Mouse (Mus musculus) myocyte (in vitro differentiated cells): ENCODE measurements at regions not wholly inside any gene's neighbourhood (a gene's known extent, or its start where the extent isn't known, plus 50 kb on each side); places are given as distances from the start of the nearest gene placed in this dataset.

Experiments used
- POLR2A ChIP-seq: IDR thresholded peaks from one replicate; pipeline ENCODE4 v1.6.1; 2011; ENCODE audit warnings: low read depth, mild to moderate bottlenecking, control low read depth, moderate library complexity; ENCODE audit not compliant: insufficient read length
- TCF3 ChIP-seq: IDR thresholded peaks from one replicate; pipeline ENCODE4 v1.6.1; 2011; ENCODE audit warnings: low read depth, control low read depth; ENCODE audit not compliant: insufficient read length
- USF1 ChIP-seq: IDR thresholded peaks from one replicate; pipeline ENCODE4 v1.6.1; 2011; ENCODE audit warnings: low read depth, mild to moderate bottlenecking, control low read depth, moderate library complexity

- no peak for TF ChIP-seq POLR2A
- no peak for TF ChIP-seq USF1
- TF ChIP-seq TCF3, result no peak
Observed at GRCm38 (mm10) chr12:33612378-33612777, 182.9 kb downstream of the Twistnb start.
